Mouse (Mus musculus): ENCODE data around the gene Wdr86. TPM values are rescaled to one million over a fixed set of nuclear protein-coding genes. Genes with fewer than 3 reads are reported as not detected.
A peak's percentile ranks its signal among the peaks of the same experiment; 100 is the strongest.

Gene Wdr86
- polyA plus RNA-seq, 1 experiment from 2014 or later, result 8.1 TPM

GRCm38 (mm10) chr5:24724805-24725204, 5.7 kb downstream of the Wdr86 start:
- H3K36me3 ChIP-seq (ENCODE audit: control insufficient read depth, insufficient read depth, low read length), result no peaks in the 10 kb centered on the region
- no peak overlapping the region for H3K4me2 ChIP-seq (ENCODE audit: low read depth, low read length)
- H3K4me1 ChIP-seq (ENCODE audit: control insufficient read depth, insufficient read depth, low read length), result peaks cover 28% of the 10 kb centered on the region
- ATAC-seq (ENCODE audit: insufficient read depth, low FRiP score), result peak; percentile 77; the same call in 1 of the 2 replicates
- no peaks in the 10 kb centered on the region; the same call in 1 of the 2 replicates for H3K27me3 ChIP-seq (ENCODE audit: control insufficient read depth, insufficient read depth, low read length)
- H3K9me3 ChIP-seq (replicated peaks; ENCODE audit: control insufficient read depth, low read length), result no peaks in the 10 kb centered on the region
- no peak overlapping the region for H3K4me3 ChIP-seq (replicated peaks; ENCODE audit: low read length)
- peak overlapping the region; percentile 78 for H3K27ac ChIP-seq (ENCODE audit: low read length)
- WGBS, result 22% methylated on average over 5 of the region's 5 CpGs
- H3K9ac ChIP-seq (ENCODE audit: low read length), result peak overlapping the region; percentile 44

GRCm38 (mm10) chr5:24724270-24724634, 6.3 kb downstream of the Wdr86 start:
- no peaks in the 10 kb centered on the region for H3K36me3 ChIP-seq (ENCODE audit: control insufficient read depth, insufficient read depth, low read length)
- H3K4me3 ChIP-seq (replicated peaks; ENCODE audit: low read length), result no peak overlapping the region
- H3K9me3 ChIP-seq (replicated peaks; ENCODE audit: control insufficient read depth, low read length), result no peaks in the 10 kb centered on the region
- 0 out of 2 replicates have a peak, but pooled peaks have one; percentile 14 for ATAC-seq (ENCODE audit: insufficient read depth, low FRiP score)
- H3K27ac ChIP-seq (ENCODE audit: low read length), result peak overlapping the region; percentile 78
- H3K9ac ChIP-seq (ENCODE audit: low read length), result peak overlapping the region; percentile 44
- 59% methylated on average over 5 of the region's 5 CpGs for WGBS
- no peaks in the 10 kb centered on the region; the same call in 1 of the 2 replicates for H3K27me3 ChIP-seq (ENCODE audit: control insufficient read depth, insufficient read depth, low read length)
- peaks cover 22% of the 10 kb centered on the region for H3K4me1 ChIP-seq (ENCODE audit: control insufficient read depth, insufficient read depth, low read length)
- no peak overlapping the region for H3K4me2 ChIP-seq (ENCODE audit: low read depth, low read length)

- no peaks in the 10 kb centered on the region for H3K9me3 ChIP-seq (replicated peaks; ENCODE audit: control insufficient read depth, low read length)
- H3K4me3 ChIP-seq (replicated peaks; ENCODE audit: low read length), result no peak overlapping the region
- no peak overlapping the region for H3K9ac ChIP-seq (ENCODE audit: low read length)
- no peak overlapping the region for H3K4me2 ChIP-seq (ENCODE audit: low read depth, low read length)
- H3K27ac ChIP-seq (ENCODE audit: low read length), result peak overlapping the region; percentile 78
- no peaks in the 10 kb centered on the region for H3K36me3 ChIP-seq (ENCODE audit: control insufficient read depth, insufficient read depth, low read length)
- H3K27me3 ChIP-seq (ENCODE audit: control insufficient read depth, insufficient read depth, low read length), result no peaks in the 10 kb centered on the region
- ATAC-seq (ENCODE audit: insufficient read depth, low FRiP score), result no peak
- WGBS, result 63% methylated on average over 11 of the region's 11 CpGs
- H3K4me1 ChIP-seq (ENCODE audit: control insufficient read depth, insufficient read depth, low read length), result peaks cover 21% of the 10 kb centered on the region
Measured at GRCm38 (mm10) chr5:24723527-24724269, 6.8 kb downstream of the Wdr86 start.

- no peak for ATAC-seq (ENCODE audit: insufficient read depth, low FRiP score)
- H3K9me3 ChIP-seq (replicated peaks; ENCODE audit: control insufficient read depth, low read length), result no peaks in the 10 kb centered on the region
- H3K4me3 ChIP-seq (replicated peaks; ENCODE audit: low read length), result no peak overlapping the region
- WGBS, result 80% methylated on average over 3 of the region's 3 CpGs
- no peaks in the 10 kb centered on the region for H3K27me3 ChIP-seq (ENCODE audit: control insufficient read depth, insufficient read depth, low read length)
- H3K9ac ChIP-seq (ENCODE audit: low read length), result no peak overlapping the region
- no peak overlapping the region for H3K27ac ChIP-seq (ENCODE audit: low read length)
- H3K4me1 ChIP-seq (ENCODE audit: control insufficient read depth, insufficient read depth, low read length), result peaks cover 12% of the 10 kb centered on the region
- H3K4me2 ChIP-seq (ENCODE audit: low read depth, low read length), result no peak overlapping the region
- no peaks in the 10 kb centered on the region for H3K36me3 ChIP-seq (ENCODE audit: control insufficient read depth, insufficient read depth, low read length)
Measured at GRCm38 (mm10) chr5:24719852-24720251, 10.7 kb downstream of the Wdr86 start.

GRCm38 (mm10) chr5:24718076-24718475, 12.5 kb downstream of the Wdr86 start:
- Histone ChIP-seq H3K4me2 (ENCODE audit: low read depth, low read length) (no peak overlapping the region), H3K9me3 (replicated peaks; ENCODE audit: control insufficient read depth, low read length) (no peaks in the 10 kb centered on the region), H3K36me3 (ENCODE audit: control insufficient read depth, insufficient read depth, low read length) (no peaks in the 10 kb centered on the region), H3K4me1 (ENCODE audit: control insufficient read depth, insufficient read depth, low read length) (no peaks in the 10 kb centered on the region), H3K4me3 (replicated peaks; ENCODE audit: low read length) (no peak overlapping the region), H3K27ac (ENCODE audit: low read length) (no peak overlapping the region), H3K27me3 (ENCODE audit: control insufficient read depth, insufficient read depth, low read length) (no peaks in the 10 kb centered on the region), H3K9ac (ENCODE audit: low read length) (no peak overlapping the region)
- WGBS, result 95% methylated on average over 6 of the region's 6 CpGs
- ATAC-seq (ENCODE audit: insufficient read depth, low FRiP score), result 0 out of 2 replicates have a peak, but pooled peaks have one; percentile 6

- Histone ChIP-seq H3K4me3 (replicated peaks; ENCODE audit: low read length) (no peak overlapping the region), H3K9me3 (replicated peaks; ENCODE audit: control insufficient read depth, low read length) (no peaks in the 10 kb centered on the region; the same call in 1 of the 2 replicates), H3K36me3 (ENCODE audit: control insufficient read depth, insufficient read depth, low read length) (peaks cover 9% of the 10 kb centered on the region), H3K4me1 (ENCODE audit: control insufficient read depth, insufficient read depth, low read length) (no peaks in the 10 kb centered on the region), H3K9ac (ENCODE audit: low read length) (no peak overlapping the region), H3K4me2 (ENCODE audit: low read depth, low read length) (no peak overlapping the region), H3K27ac (ENCODE audit: low read length) (no peak overlapping the region), H3K27me3 (ENCODE audit: control insufficient read depth, insufficient read depth, low read length) (no peaks in the 10 kb centered on the region)
- WGBS, result 76% methylated on average over 6 of the region's 6 CpGs
- ATAC-seq (ENCODE audit: insufficient read depth, low FRiP score), result no peak
Measured at GRCm38 (mm10) chr5:24713987-24714386, 16.5 kb downstream of the Wdr86 start.

GRCm38 (mm10) chr5:24713199-24713598, 17.3 kb downstream of the Wdr86 start:
- no peak overlapping the region for H3K4me2 ChIP-seq (ENCODE audit: low read depth, low read length)
- H3K9me3 ChIP-seq (replicated peaks; ENCODE audit: control insufficient read depth, low read length), result no peaks in the 10 kb centered on the region; the same call in 1 of the 2 replicates
- H3K36me3 ChIP-seq (ENCODE audit: control insufficient read depth, insufficient read depth, low read length), result peaks cover 9% of the 10 kb centered on the region
- no peaks in the 10 kb centered on the region for H3K4me1 ChIP-seq (ENCODE audit: control insufficient read depth, insufficient read depth, low read length)
- no peaks in the 10 kb centered on the region for H3K27me3 ChIP-seq (ENCODE audit: control insufficient read depth, insufficient read depth, low read length)
- no peak; the same call in 1 of the 2 replicates for ATAC-seq (ENCODE audit: insufficient read depth, low FRiP score)
- WGBS, result 81% methylated on average over 2 of the region's 2 CpGs
- H3K4me3 ChIP-seq (replicated peaks; ENCODE audit: low read length), result no peak overlapping the region
- no peak overlapping the region for H3K27ac ChIP-seq (ENCODE audit: low read length)
- no peak overlapping the region for H3K9ac ChIP-seq (ENCODE audit: low read length)

GRCm38 (mm10) chr5:24711615-24712014, 18.9 kb downstream of the Wdr86 start:
- 96% methylated on average over 6 of the region's 6 CpGs for WGBS
- Histone ChIP-seq H3K4me1 (ENCODE audit: control insufficient read depth, insufficient read depth, low read length) (no peaks in the 10 kb centered on the region), H3K4me3 (replicated peaks; ENCODE audit: low read length) (no peak overlapping the region), H3K9me3 (replicated peaks; ENCODE audit: control insufficient read depth, low read length) (no peaks in the 10 kb centered on the region; the same call in 1 of the 2 replicates), H3K9ac (ENCODE audit: low read length) (no peak overlapping the region), H3K27me3 (ENCODE audit: control insufficient read depth, insufficient read depth, low read length) (no peaks in the 10 kb centered on the region), H3K36me3 (ENCODE audit: control insufficient read depth, insufficient read depth, low read length) (peaks cover 19% of the 10 kb centered on the region), H3K4me2 (ENCODE audit: low read depth, low read length) (no peak overlapping the region), H3K27ac (ENCODE audit: low read length) (no peak overlapping the region)
- no peak for ATAC-seq (ENCODE audit: insufficient read depth, low FRiP score)

GRCm38 (mm10) chr5:24709962-24710361, 20.6 kb downstream of the Wdr86 start:
- 62% methylated on average over 2 of the region's 2 CpGs for WGBS
- no peak overlapping the region for H3K27ac ChIP-seq (ENCODE audit: low read length)
- H3K36me3 ChIP-seq (ENCODE audit: control insufficient read depth, insufficient read depth, low read length), result peaks cover 24% of the 10 kb centered on the region

More at GRCm38 (mm10) chr5:24709962-24710361, 20.6 kb downstream of the Wdr86 start:
- Histone ChIP-seq H3K9ac (ENCODE audit: low read length) (no peak overlapping the region), H3K4me3 (replicated peaks; ENCODE audit: low read length) (no peak overlapping the region), H3K4me1 (ENCODE audit: control insufficient read depth, insufficient read depth, low read length) (no peaks in the 10 kb centered on the region), H3K9me3 (replicated peaks; ENCODE audit: control insufficient read depth, low read length) (no peaks in the 10 kb centered on the region; the same call in 1 of the 2 replicates), H3K4me2 (ENCODE audit: low read depth, low read length) (no peak overlapping the region), H3K27me3 (ENCODE audit: control insufficient read depth, insufficient read depth, low read length) (no peaks in the 10 kb centered on the region)
- ATAC-seq (ENCODE audit: insufficient read depth, low FRiP score), result no peak

Measured in stomach, embryonic 16.5 days (tissue).